Mouse (Mus musculus): ENCODE results near the gene Gm4792. TPM values are rescaled to one million over a fixed set of nuclear protein-coding genes. Genes with fewer than 3 reads are reported as not detected.

The Gm4792 gene
- total and polyA plus RNA-seq, 2 experiments from 2014 or later, result 0.42 TPM; not detected in 1

- ATAC-seq (ENCODE audit: low FRiP score), result no peak
Observed at GRCm38 (mm10) chr10:94275321-94275720, 23.2 kb downstream of the Gm4792 start.

GRCm38 (mm10) chr10:94265656-94266542 lies 32.6 kb downstream of the Gm4792 start:
- DNase-seq (ENCODE audit: low spot score) (peak; percentile 75), ATAC-seq (ENCODE audit: low FRiP score) (no peak)
- Histone ChIP-seq H3K27me3 (ENCODE audit: insufficient read depth, low read length) (no peaks in the 10 kb centered on the region), H3K4me2 (ENCODE audit: low read depth, low read length, poor library complexity, severe bottlenecking) (no peak overlapping the region), H3K9me3 (ENCODE audit: low read length) (no peaks in the 10 kb centered on the region), H3K27ac (ENCODE audit: low read depth, low read length) (no peak overlapping the region), H3K36me3 (ENCODE audit: insufficient read depth, low read length) (no peaks in the 10 kb centered on the region), H3K4me1 (ENCODE audit: insufficient read depth, low read length) (no peaks in the 10 kb centered on the region), H3K4me3 (ENCODE audit: low read depth, low read length) (no peak overlapping the region), H3K9ac (replicated peaks; ENCODE audit: low read length, poor library complexity, severe bottlenecking) (no peak overlapping the region)
- WGBS, result 49% methylated on average over 17 of the region's 17 CpGs
- TF ChIP-seq CTCF (IDR thresholded peaks at IDR 0.05), result no peak

More at GRCm38 (mm10) chr10:94275321-94275720, 23.2 kb downstream of the Gm4792 start:
- Histone ChIP-seq H3K27me3 (ENCODE audit: insufficient read depth, low read length) (no peaks in the 10 kb centered on the region), H3K4me2 (ENCODE audit: low read depth, low read length, poor library complexity, severe bottlenecking) (no peak overlapping the region), H3K27ac (ENCODE audit: low read depth, low read length) (no peak overlapping the region), H3K4me3 (ENCODE audit: low read depth, low read length) (no peak overlapping the region), H3K9me3 (ENCODE audit: low read length) (no peaks in the 10 kb centered on the region), H3K9ac (replicated peaks; ENCODE audit: low read length, poor library complexity, severe bottlenecking) (no peak overlapping the region), H3K36me3 (ENCODE audit: insufficient read depth, low read length) (no peaks in the 10 kb centered on the region), H3K4me1 (ENCODE audit: insufficient read depth, low read length) (no peaks in the 10 kb centered on the region; the same call in 1 of the 2 replicates)
- 32% methylated on average over 3 of the region's 3 CpGs for WGBS
- TF ChIP-seq CTCF (IDR thresholded peaks at IDR 0.05), result no peak
- DNase-seq (ENCODE audit: low spot score), result no peak

- whole genome bisulfite sequencing, result 88% methylated on average over 3 of the region's 3 CpGs
- DNase-seq (ENCODE audit: low spot score) (no peak), ATAC-seq (ENCODE audit: low FRiP score) (no peak)
- Histone ChIP-seq H3K4me3 (ENCODE audit: low read depth, low read length) (no peak overlapping the region), H3K27ac (ENCODE audit: low read depth, low read length) (no peak overlapping the region), H3K4me2 (ENCODE audit: low read depth, low read length, poor library complexity, severe bottlenecking) (no peak overlapping the region), H3K4me1 (ENCODE audit: insufficient read depth, low read length) (no peaks in the 10 kb centered on the region), H3K27me3 (ENCODE audit: insufficient read depth, low read length) (no peaks in the 10 kb centered on the region), H3K9ac (replicated peaks; ENCODE audit: low read length, poor library complexity, severe bottlenecking) (no peak overlapping the region), H3K9me3 (ENCODE audit: low read length) (no peaks in the 10 kb centered on the region), H3K36me3 (ENCODE audit: insufficient read depth, low read length) (no peaks in the 10 kb centered on the region)
- TF ChIP-seq CTCF (IDR thresholded peaks at IDR 0.05), result no peak
Observed at GRCm38 (mm10) chr10:94263211-94263610, 35.3 kb downstream of the Gm4792 start.

GRCm38 (mm10) chr10:94262646-94263045 lies 35.9 kb downstream of the Gm4792 start:
- no peaks in the 10 kb centered on the region for H3K4me1 ChIP-seq (ENCODE audit: insufficient read depth, low read length)
- no peak for ATAC-seq (ENCODE audit: low FRiP score)
- no peak overlapping the region for H3K4me3 ChIP-seq (ENCODE audit: low read depth, low read length)
- no peaks in the 10 kb centered on the region for H3K36me3 ChIP-seq (ENCODE audit: insufficient read depth, low read length)
- TF ChIP-seq CTCF (IDR thresholded peaks at IDR 0.05), result no peak
- no peak overlapping the region for H3K27ac ChIP-seq (ENCODE audit: low read depth, low read length)
- H3K27me3 ChIP-seq (ENCODE audit: insufficient read depth, low read length), result no peaks in the 10 kb centered on the region
- no peak overlapping the region for H3K4me2 ChIP-seq (ENCODE audit: low read depth, low read length, poor library complexity, severe bottlenecking)
- no peak for DNase-seq (ENCODE audit: low spot score)
- 94% methylated on average over 13 of the region's 13 CpGs for WGBS
- H3K9me3 ChIP-seq (ENCODE audit: low read length), result no peaks in the 10 kb centered on the region
- H3K9ac ChIP-seq (replicated peaks; ENCODE audit: low read length, poor library complexity, severe bottlenecking), result no peak overlapping the region

DNA sequence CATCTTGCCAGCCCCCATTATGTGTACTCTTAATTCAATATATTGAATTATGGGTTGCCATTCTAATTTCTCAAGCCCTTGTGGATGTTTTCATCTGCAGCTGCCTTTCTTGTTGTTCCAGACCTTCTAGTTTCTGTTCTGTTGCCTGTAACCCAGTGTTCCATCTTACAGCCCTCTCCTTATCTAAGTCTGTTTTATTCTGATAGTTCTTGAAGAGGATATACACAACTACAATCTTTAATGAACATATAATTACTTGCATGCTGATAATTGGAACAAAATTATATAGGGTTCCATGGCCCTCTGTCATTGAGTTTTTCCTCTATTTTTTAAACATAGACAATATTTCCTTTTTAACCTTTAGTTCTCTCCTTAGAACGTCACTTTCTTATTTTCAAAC lies 38.0 kb downstream of the Gm4792 start:
- H3K4me2 ChIP-seq (ENCODE audit: low read depth, low read length, poor library complexity, severe bottlenecking), result no peak overlapping the region
- TF ChIP-seq CTCF (IDR thresholded peaks at IDR 0.05), result no peak
- ATAC-seq (ENCODE audit: low FRiP score) (no peak), DNase-seq (ENCODE audit: low spot score) (no peak)
- no peaks in the 10 kb centered on the region for H3K9me3 ChIP-seq (ENCODE audit: low read length)
- H3K27me3 ChIP-seq (ENCODE audit: insufficient read depth, low read length), result no peaks in the 10 kb centered on the region
- no peak overlapping the region for H3K9ac ChIP-seq (replicated peaks; ENCODE audit: low read length, poor library complexity, severe bottlenecking)
- no peaks in the 10 kb centered on the region for H3K4me1 ChIP-seq (ENCODE audit: insufficient read depth, low read length)
- no peak overlapping the region for H3K4me3 ChIP-seq (ENCODE audit: low read depth, low read length)
- 83% methylated on average over 1 of the region's 1 CpGs for WGBS
- no peaks in the 10 kb centered on the region for H3K36me3 ChIP-seq (ENCODE audit: insufficient read depth, low read length)
- no peak overlapping the region for H3K27ac ChIP-seq (ENCODE audit: low read depth, low read length)

GRCm38 (mm10) chr10:94256518-94256917 lies 42.0 kb downstream of the Gm4792 start:
- ATAC-seq (ENCODE audit: low FRiP score), result no peak
- H3K9ac ChIP-seq (replicated peaks; ENCODE audit: low read length, poor library complexity, severe bottlenecking), result no peak overlapping the region
- no peaks in the 10 kb centered on the region for H3K9me3 ChIP-seq (ENCODE audit: low read length)
- WGBS, result 90% methylated on average over 4 of the region's 4 CpGs
- H3K4me1 ChIP-seq (ENCODE audit: insufficient read depth, low read length), result no peaks in the 10 kb centered on the region
- no peak for TF ChIP-seq CTCF (IDR thresholded peaks at IDR 0.05)
- no peak overlapping the region for H3K4me2 ChIP-seq (ENCODE audit: low read depth, low read length, poor library complexity, severe bottlenecking)
- no peaks in the 10 kb centered on the region for H3K27me3 ChIP-seq (ENCODE audit: insufficient read depth, low read length)
- no peak overlapping the region for H3K27ac ChIP-seq (ENCODE audit: low read depth, low read length)
- no peak for DNase-seq (ENCODE audit: low spot score)
- no peaks in the 10 kb centered on the region for H3K36me3 ChIP-seq (ENCODE audit: insufficient read depth, low read length)
- no peak overlapping the region for H3K4me3 ChIP-seq (ENCODE audit: low read depth, low read length)

Measured in midbrain, postnatal 0 days (tissue).